In the genomic region with DNA sequence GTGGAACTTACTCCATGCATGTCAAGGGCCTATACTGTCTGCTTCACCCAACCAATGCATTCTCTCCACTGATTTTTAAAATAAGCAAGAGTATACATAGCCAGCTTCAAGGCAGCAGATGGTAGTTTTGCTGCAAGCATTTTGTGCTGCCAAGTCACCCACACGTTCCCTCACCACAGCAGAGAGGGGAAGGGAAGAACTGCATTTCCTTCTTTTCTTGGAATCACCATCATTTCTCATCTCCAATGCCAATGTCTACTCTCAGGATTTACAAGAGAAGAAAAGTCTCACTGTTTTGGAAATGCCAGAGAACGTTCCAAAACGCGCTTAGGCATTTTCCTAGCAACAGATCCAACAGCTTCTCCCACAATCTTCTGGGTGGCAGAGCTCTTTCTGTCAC, we compare ENCODE assay signal across 12 mouse cellular contexts. TPM values are rescaled to one million over a fixed set of nuclear protein-coding genes. Genes with fewer than 3 reads are reported as not detected.
A peak's percentile ranks its signal among the peaks of the same experiment; 100 is the strongest.
DNase-seq lines count a peak whose midpoint lies in the region; ATAC-seq lines count a peak whose summit lies in the region.
"Had no signal": no experiment of that assay in that cellular context is flagged by ENCODE, and none has a peak within 500 bp of the region (broad histone marks: within the 10 kb centered on the region; RNA-seq: fewer than 3 reads in every experiment).

No protein-coding gene starts in this region.

- peaks cover 14% of the 10 kb centered on the region for H3K4me1 ChIP-seq in forebrain, embryonic 13.5 days
- H3K4me1 ChIP-seq in forebrain, embryonic 12.5 days = peaks cover 8% of the 10 kb centered on the region
- H3K4me1 ChIP-seq: neural tube, embryonic 12.5 days had no signal

- no peak overlapping the region for H3K4me3 ChIP-seq in forebrain, embryonic 13.5 days
- no peak overlapping the region for H3K4me3 ChIP-seq in forebrain, embryonic 12.5 days (replicated peaks)
- H3K4me3 ChIP-seq: neural tube, embryonic 12.5 days had no signal

- no peak overlapping the region for H3K4me2 ChIP-seq in forebrain, embryonic 13.5 days
- no peak overlapping the region for H3K4me2 ChIP-seq in forebrain, embryonic 12.5 days
- H3K4me2 ChIP-seq: neural tube, embryonic 12.5 days had no signal

- H3K27me3 ChIP-seq in forebrain, embryonic 13.5 days = no peaks in the 10 kb centered on the region
- H3K27me3 ChIP-seq in forebrain, embryonic 12.5 days = no peaks in the 10 kb centered on the region
- H3K27me3 ChIP-seq: neural tube, embryonic 12.5 days had no signal

- WGBS in forebrain, embryonic 13.5 days = 86% methylated on average over 4 of the region's 4 CpGs
- WGBS in forebrain, embryonic 12.5 days = 96% methylated on average over 4 of the region's 4 CpGs

- H3K36me3 ChIP-seq in forebrain, embryonic 13.5 days (ENCODE audit: poor library complexity, severe bottlenecking) = no peaks in the 10 kb centered on the region
- no peaks in the 10 kb centered on the region for H3K36me3 ChIP-seq in forebrain, embryonic 12.5 days (replicated peaks)
- H3K36me3 ChIP-seq: neural tube, embryonic 12.5 days had no signal

- intact Hi-C loops in left cerebral cortex, postnatal 25 days (cut with DNase I) = loop anchor here (1.0 to 2.0 kb wide), 2 partner anchors 28 to 52 kb away; partner anchors contain the start of gene Nrcam
- intact Hi-C loops in heart, postnatal 10 days (cut with DNase I) = no loop called here

- DNase-seq in cerebellum, adult 8-10 months = peak; percentile 64
- DNase-seq in layer of hippocampus, adult 11-12 months (ENCODE audit: low spot score) = peak; percentile 78
- DNase-seq in left cerebral cortex, postnatal 25 days (ENCODE audit: low spot score in 2 of 2) = peak; percentile 76 to 97
- DNase-seq in adrenal gland, adult 18-20 months (ENCODE audit: low spot score in 2 of 2) = no peak
- no peak for DNase-seq in heart, postnatal 10 days
- no peak for DNase-seq in embryo, embryonic 10 days (ENCODE audit: low spot score)
- DNase-seq: kidney, adult 9 months; thymus, postnatal 25 days had no signal

- no peak overlapping the region for H3K9ac ChIP-seq in forebrain, embryonic 13.5 days
- H3K9ac ChIP-seq in forebrain, embryonic 12.5 days = no peak overlapping the region
- H3K9ac ChIP-seq: neural tube, embryonic 12.5 days had no signal

- H3K27ac ChIP-seq in forebrain, embryonic 13.5 days = 0 out of 2 replicates have a peak overlapping the region, but pooled peaks have one; percentile 6
- H3K27ac ChIP-seq in forebrain, embryonic 12.5 days = no peak overlapping the region
- H3K27ac ChIP-seq: neural tube, embryonic 12.5 days had no signal

- H3K9me3 ChIP-seq in forebrain, embryonic 13.5 days (replicated peaks) = no peaks in the 10 kb centered on the region
- no peaks in the 10 kb centered on the region for H3K9me3 ChIP-seq in forebrain, embryonic 12.5 days
- H3K9me3 ChIP-seq: neural tube, embryonic 12.5 days had no signal

- peak; percentile 74; the same call in 1 of the 2 replicates for ATAC-seq in forebrain, embryonic 13.5 days
- no peak for ATAC-seq in forebrain, embryonic 12.5 days (ENCODE audit: low FRiP score)

RNA-seq across cellular contexts. Expression of gene Nrcam, which starts 52.1 kb away (rescaled TPM):
- 83.7 and 91.2 TPM in 2 replicates for polyA plus RNA-seq in forebrain, embryonic 13.5 days (2015; fragmentation: Nextera tagmentation; extraction: Ambion mirVana)
- 90.1 and 92.3 TPM in 2 replicates for polyA plus RNA-seq in forebrain, embryonic 12.5 days (2016; fragmentation: Nextera tagmentation; extraction: Ambion mirVana)
- total RNA-seq in left cerebral cortex, postnatal 25 days (2021) = 100 to 1,000 TPM; 524 to 562 TPM
- 1 to 10 TPM; 4.4 to 9.3 TPM for total RNA-seq in adrenal gland, adult 18-20 months (2021)
- under 1 TPM; 0.25 to 0.67 TPM for total RNA-seq in heart, postnatal 10 days (2021)
- total RNA-seq: liver, adult 2 months had no signal
- polyA plus RNA-seq: liver, adult 2 months had no signal

Comparison
In these comparisons a context has a peak if more than half of its experiments do, and no peak if none do; other contexts are left out.
1. DNase-seq: peak in cerebellum, adult 8-10 months (single experiment), layer of hippocampus, adult 11-12 months (single experiment) and left cerebral cortex, postnatal 25 days (2 of 2); none in adrenal gland, adult 18-20 months (0 of 2), heart, postnatal 10 days (0 of 2) and embryo, embryonic 10 days (single experiment).
2. RNA of gene Nrcam, which starts 52.1 kb away (total RNA-seq): 524 to 562 TPM in left cerebral cortex, postnatal 25 days; 4.4 to 9.3 TPM in adrenal gland, adult 18-20 months and 0.25 to 0.67 TPM in heart, postnatal 10 days; every median in the first group is over 10 times any median in the second.